ENCODE assay signal across 24 mouse cellular contexts in genomic region chr7:137939116-137939515, GRCm38 (mm10).
DNase-seq lines count a peak whose midpoint lies in the region; ATAC-seq lines count a peak whose summit lies in the region.
"Had no signal": no experiment of that assay in that cellular context is flagged by ENCODE, and none has a peak within 500 bp of the region (broad histone marks: within the 10 kb centered on the region; RNA-seq: fewer than 3 reads in every experiment).

No protein-coding gene starts in this region.

- H3K27ac ChIP-seq in heart, embryonic 10.5 days = no peak overlapping the region
- no peak overlapping the region for H3K27ac ChIP-seq in forebrain, embryonic 15.5 days (replicated peaks)
- H3K27ac ChIP-seq: embryonic facial prominence, embryonic 13.5 days; forebrain, embryonic 12.5 days; heart, embryonic 13.5 days; layer of hippocampus, adult 2 months; limb, embryonic 12.5 days had no signal

- peak; percentile 95 for DNase-seq in heart, adult 11 months
- DNase-seq in heart, embryonic 10.5 days (ENCODE audit: low spot score) = no peak
- peak; percentile 37 to 54 for DNase-seq in heart, adult 9 months (ENCODE audit: low spot score in 2 of 2)
- DNase-seq in heart, postnatal 36 days = peak; percentile 7 to 21
- DNase-seq in lung, postnatal 25 days (ENCODE audit: low spot score) = peak; percentile 2
- no peak for DNase-seq in cerebellum, postnatal 4 days (ENCODE audit: low spot score in 2 of 2)
- DNase-seq: adrenal gland, adult 2 months; cerebellum, adult 11-12 months; embryo, embryonic 11 days; kidney, postnatal 25 days; layer of hippocampus, postnatal 36 days; liver, postnatal 0 days; right cerebral cortex, postnatal 14 days had no signal

- no peak for ATAC-seq in forebrain, embryonic 15.5 days (replicated peaks)
- ATAC-seq: CD4-positive, CD25-positive, alpha-beta regulatory T cell, adult 4 months; intestine, postnatal 0 days; liver, postnatal 0 days had no signal

- 82% methylated on average over 8 of the region's 8 CpGs for WGBS in heart, embryonic 10.5 days
- WGBS in forebrain, embryonic 15.5 days = 80% methylated on average over 8 of the region's 8 CpGs

- 0 out of 2 replicates have a peak, but pooled peaks cover 2% of the 10 kb centered on the region for H3K27me3 ChIP-seq in heart, embryonic 10.5 days (ENCODE audit: insufficient read depth, poor library complexity, severe bottlenecking)
- H3K27me3 ChIP-seq in forebrain, embryonic 15.5 days = no peaks in the 10 kb centered on the region
- H3K27me3 ChIP-seq: embryonic facial prominence, embryonic 13.5 days; forebrain, embryonic 12.5 days; limb, embryonic 12.5 days; megakaryocyte, embryonic 14.5 days had no signal

- no peaks in the 10 kb centered on the region for H3K9me3 ChIP-seq in heart, embryonic 10.5 days
- H3K9me3 ChIP-seq in forebrain, embryonic 15.5 days = no peaks in the 10 kb centered on the region
- H3K9me3 ChIP-seq: embryonic facial prominence, embryonic 13.5 days; forebrain, embryonic 12.5 days; heart, embryonic 13.5 days; limb, embryonic 12.5 days had no signal

- H3K4me2 ChIP-seq in forebrain, embryonic 15.5 days (replicated peaks) = no peak overlapping the region
- H3K4me2 ChIP-seq: embryonic facial prominence, embryonic 13.5 days; forebrain, embryonic 12.5 days; heart, embryonic 13.5 days; limb, embryonic 12.5 days; liver, embryonic 11.5 days had no signal

- intact Hi-C loops in heart, postnatal 36 days (cut with DNase I) = no loop called here

- H3K4me1 ChIP-seq in heart, embryonic 10.5 days = no peaks in the 10 kb centered on the region
- H3K4me1 ChIP-seq in forebrain, embryonic 15.5 days = no peaks in the 10 kb centered on the region
- H3K4me1 ChIP-seq: embryonic facial prominence, embryonic 13.5 days; forebrain, embryonic 12.5 days; heart, embryonic 13.5 days; limb, embryonic 12.5 days; megakaryocyte, embryonic 14.5 days had no signal

- H3K36me3 ChIP-seq in heart, embryonic 10.5 days = no peaks in the 10 kb centered on the region
- no peaks in the 10 kb centered on the region for H3K36me3 ChIP-seq in forebrain, embryonic 15.5 days
- H3K36me3 ChIP-seq: embryonic facial prominence, embryonic 13.5 days; forebrain, embryonic 12.5 days; heart, embryonic 13.5 days; limb, embryonic 12.5 days had no signal

- no peak overlapping the region for H3K9ac ChIP-seq in forebrain, embryonic 15.5 days (replicated peaks)
- H3K9ac ChIP-seq: embryonic facial prominence, embryonic 13.5 days; forebrain, embryonic 12.5 days; heart, embryonic 13.5 days; limb, embryonic 12.5 days; liver, postnatal 0 days had no signal

- no peak overlapping the region for H3K4me3 ChIP-seq in heart, embryonic 10.5 days
- H3K4me3 ChIP-seq in forebrain, embryonic 15.5 days = no peak overlapping the region
- H3K4me3 ChIP-seq: embryonic facial prominence, embryonic 13.5 days; erythroblast, embryonic 14.5 days; forebrain, embryonic 12.5 days; heart, embryonic 13.5 days; layer of hippocampus, adult 2 months; limb, embryonic 12.5 days; megakaryocyte, embryonic 14.5 days had no signal

Comparison
In these comparisons a context has a peak if more than half of its experiments do, and no peak if none do; other contexts are left out.
1. DNase-seq: peak in heart, adult 11 months (single experiment), heart, adult 9 months (2 of 2), heart, postnatal 36 days (2 of 2) and lung, postnatal 25 days (single experiment); none in heart, embryonic 10.5 days (single experiment) and cerebellum, postnatal 4 days (0 of 2).